Mouse (Mus musculus): ENCODE results near the gene Pdia3. TPM values are rescaled to one million over a fixed set of nuclear protein-coding genes. Genes with fewer than 3 reads are reported as not detected.
"Not testable (repeated sequence)": the region's sequence is repeated elsewhere in the genome, so short reads cannot be mapped to it uniquely, and the experiment has no call there.

Gene Pdia3
- polyA plus RNA-seq, 1 experiment from 2014 or later: 829 TPM

DNA sequence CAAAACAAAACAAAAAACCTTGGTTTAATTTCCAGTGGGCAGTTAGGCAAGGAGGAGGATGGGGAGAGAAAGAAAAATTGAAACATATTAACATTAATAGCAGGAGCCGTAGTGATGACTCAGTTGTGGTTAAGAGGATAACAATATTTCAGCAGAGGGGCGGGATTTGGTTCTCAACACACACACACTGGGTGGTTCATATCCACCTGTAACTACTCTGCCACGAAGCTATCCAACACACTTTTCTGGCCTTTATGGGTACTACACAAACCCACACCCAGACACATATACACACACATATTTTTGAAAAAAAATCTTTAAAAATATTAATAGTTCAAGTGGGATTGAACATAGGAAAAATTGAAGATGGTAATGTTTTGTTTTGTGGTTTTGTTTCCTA, 33.4 kb downstream of the Pdia3 start:
- Histone ChIP-seq H3K9me3 (no peaks in the 10 kb centered on the region), H3K36me3 (peaks cover 11% of the 10 kb centered on the region; the same call in 1 of the 2 replicates), H3K4me1 (peaks cover 34% of the 10 kb centered on the region), H3K27ac (no peak overlapping the region), H3K27me3 (ENCODE audit: insufficient read depth, poor library complexity, severe bottlenecking) (peaks cover 5% of the 10 kb centered on the region; the same call in 1 of the 2 replicates), H3K4me3 (no peak overlapping the region)
- 85% methylated on average over 3 of the region's 3 CpGs for WGBS
- peak; percentile 7 for DNase-seq (ENCODE audit: low spot score)

DNA sequence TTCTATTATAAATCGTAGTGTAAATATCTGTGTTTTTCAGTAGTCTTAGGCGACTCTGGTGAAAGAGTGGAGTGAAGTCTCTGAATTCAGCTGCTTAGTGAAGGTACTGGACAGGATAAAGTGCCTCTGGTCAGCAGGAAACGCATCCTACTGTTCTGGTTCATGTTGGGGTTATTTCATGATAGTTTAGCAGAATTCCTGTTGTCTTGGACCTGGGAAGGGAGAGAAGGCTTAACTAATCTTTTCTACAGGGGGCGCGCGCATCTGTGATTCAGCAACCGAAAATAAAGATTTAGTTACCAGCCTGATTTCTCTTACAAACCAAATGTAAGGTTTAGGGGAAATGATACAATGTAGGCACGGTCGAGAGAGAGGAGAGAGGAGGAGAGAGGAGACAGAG, 34.6 kb downstream of the Pdia3 start:
- Histone ChIP-seq H3K27ac (peak overlapping the region; percentile 99), H3K4me1 (peaks cover 34% of the 10 kb centered on the region)
- WGBS: 17% methylated on average over 9 of the region's 9 CpGs

DNA sequence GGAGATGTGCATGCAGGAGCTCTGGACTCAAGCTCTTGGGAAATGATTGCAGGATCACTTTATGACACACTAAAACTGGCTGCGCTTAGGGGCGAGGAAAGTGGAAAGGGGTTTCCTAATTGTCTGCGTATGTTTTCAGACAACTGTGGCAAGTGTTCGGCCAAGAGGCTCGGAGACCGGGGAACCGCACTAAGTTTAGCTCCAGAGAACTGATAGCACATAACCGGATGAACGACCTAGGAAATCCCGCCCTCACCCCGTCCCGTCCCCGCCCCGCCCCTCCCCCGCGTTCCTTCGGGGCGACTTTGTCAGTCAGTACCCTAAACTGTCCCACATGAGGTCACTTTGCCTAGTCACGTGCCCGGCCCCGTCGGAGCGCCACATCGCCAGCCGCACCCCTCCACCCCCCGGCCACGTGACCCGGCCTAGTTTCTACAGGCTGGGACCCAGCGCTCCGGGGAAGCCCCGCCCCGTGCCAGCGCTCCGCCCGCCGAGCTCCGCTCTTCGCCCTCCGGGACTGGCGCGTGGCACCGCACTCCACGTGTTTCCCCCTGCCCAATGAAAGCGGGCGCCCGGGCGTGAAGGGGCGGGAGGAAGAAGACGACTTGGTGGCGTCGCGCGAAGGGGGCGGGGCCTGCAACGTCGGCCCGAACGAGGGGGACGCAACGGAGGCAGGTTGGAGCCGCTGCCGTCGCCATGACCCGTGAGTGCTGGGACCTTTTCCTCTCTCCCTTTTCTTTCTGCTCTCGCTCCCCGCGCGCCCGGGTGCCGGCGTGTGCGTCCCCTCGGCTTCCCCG, 35.4 kb downstream of the Pdia3 start, which contains the start of gene Serf2:
TSS of gene Serf2 (plus strand) at position 457 of the 797 bp plus-strand sequence.
- H3K36me3 ChIP-seq: peaks cover 31% of the 10 kb centered on the region
- peak within 1 kb of the TSS; percentile 99 for H3K27ac ChIP-seq
- peaks cover 40% of the 10 kb centered on the region for H3K4me1 ChIP-seq
- peak; percentile 100 for DNase-seq (ENCODE audit: low spot score)
- peak within 1 kb of the TSS; percentile 98 for H3K4me3 ChIP-seq
- H3K9me3 ChIP-seq: no peaks in the 10 kb centered on the region
- H3K27me3 ChIP-seq (ENCODE audit: insufficient read depth, poor library complexity, severe bottlenecking): no peaks in the 10 kb centered on the region
- WGBS: under 1% methylated on average over 70 of the region's 74 CpGs

More for the DNA sequence above, 34.6 kb downstream of the Pdia3 start:
- no peaks in the 10 kb centered on the region for H3K27me3 ChIP-seq (ENCODE audit: insufficient read depth, poor library complexity, severe bottlenecking)
- peak overlapping the region; percentile 98 for H3K4me3 ChIP-seq
- peak; percentile 74 for DNase-seq (ENCODE audit: low spot score)
- H3K36me3 ChIP-seq: peaks cover 23% of the 10 kb centered on the region
- no peaks in the 10 kb centered on the region for H3K9me3 ChIP-seq

DNA sequence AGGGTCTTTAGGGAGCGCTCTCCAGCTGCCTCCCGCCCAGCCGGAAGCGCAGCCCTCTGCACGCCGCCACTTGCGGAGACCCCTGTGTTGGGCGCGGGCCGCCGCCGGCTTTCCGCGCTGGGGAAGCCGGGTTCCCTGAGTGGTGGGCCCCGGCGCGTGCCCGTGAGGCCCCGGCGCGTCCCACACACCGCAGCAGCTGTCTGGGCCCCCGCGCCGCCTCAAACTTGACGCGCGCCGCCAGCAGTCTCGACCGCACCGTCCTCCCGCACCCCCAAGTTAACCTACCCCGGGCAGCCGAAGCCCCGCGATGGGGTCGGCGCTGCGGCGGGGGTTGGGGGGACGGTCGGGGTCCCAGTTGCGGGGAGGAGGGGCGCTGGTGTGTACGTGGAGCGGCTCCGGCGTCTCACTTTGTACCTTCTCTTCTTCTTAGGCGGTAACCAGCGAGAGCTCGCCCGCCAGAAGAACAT, 36.0 kb downstream of the Pdia3 start:
- Histone ChIP-seq H3K4me3 (peak overlapping the region; percentile 98), H3K36me3 (peaks cover 34% of the 10 kb centered on the region), H3K4me1 (peaks cover 41% of the 10 kb centered on the region), H3K27ac (peak overlapping the region; percentile 99), H3K9me3 (no peaks in the 10 kb centered on the region), H3K27me3 (ENCODE audit: insufficient read depth, poor library complexity, severe bottlenecking) (no peaks in the 10 kb centered on the region)
- peak; percentile 84 for DNase-seq (ENCODE audit: low spot score)
- under 1% methylated on average over 54 of the region's 54 CpGs for WGBS

DNA sequence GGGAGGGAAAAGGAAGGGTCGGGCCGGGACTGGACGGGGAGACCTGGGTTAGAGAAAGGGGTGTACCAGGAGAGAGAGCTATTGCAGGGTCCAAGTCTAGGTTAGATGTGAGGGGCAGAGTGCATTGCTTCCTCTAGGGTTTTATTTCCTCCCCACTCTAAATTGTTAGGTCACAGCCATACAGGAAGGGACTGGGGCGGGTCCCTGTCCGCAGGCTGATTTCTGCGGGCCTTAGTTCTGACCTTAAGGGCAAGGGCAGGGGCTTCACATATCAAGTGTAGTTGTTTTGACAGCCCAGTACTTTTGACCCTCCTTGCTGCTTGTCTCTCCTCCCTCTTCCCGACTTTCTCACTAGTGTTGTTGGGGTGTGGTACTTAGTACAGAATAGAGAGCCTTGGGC, 36.5 kb downstream of the Pdia3 start:
- H3K36me3 ChIP-seq: peaks cover 34% of the 10 kb centered on the region
- H3K27ac ChIP-seq: peak overlapping the region; percentile 99
- WGBS: 0% methylated on average over 7 of the region's 7 CpGs
- H3K4me1 ChIP-seq: peaks cover 41% of the 10 kb centered on the region
- H3K27me3 ChIP-seq (ENCODE audit: insufficient read depth, poor library complexity, severe bottlenecking): no peaks in the 10 kb centered on the region
- no peaks in the 10 kb centered on the region for H3K9me3 ChIP-seq
- peak overlapping the region; percentile 98 for H3K4me3 ChIP-seq
- DNase-seq (ENCODE audit: low spot score): peak; percentile 77

DNA sequence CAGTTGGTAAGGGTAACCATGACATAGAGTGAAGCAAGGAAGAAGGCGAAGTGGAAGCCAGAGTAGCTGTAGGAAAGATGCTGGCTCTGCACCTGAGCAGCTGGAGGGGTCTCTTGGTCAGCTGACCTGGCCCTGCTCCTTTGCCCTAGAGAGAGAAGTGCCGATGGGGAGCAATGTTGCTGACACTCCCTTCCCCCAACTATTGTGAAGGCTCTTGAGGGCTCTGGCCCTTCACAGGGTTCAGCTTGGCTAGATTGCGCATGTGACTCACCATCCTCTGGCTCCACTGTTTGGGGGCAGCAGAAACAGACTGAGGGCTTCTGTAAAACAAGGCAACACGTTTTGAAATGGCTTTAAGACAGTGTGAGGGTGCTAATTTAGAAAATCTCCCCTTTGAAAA, 38.8 kb downstream of the Pdia3 start:
- Histone ChIP-seq H3K4me1 (peaks cover 50% of the 10 kb centered on the region), H3K9me3 (no peaks in the 10 kb centered on the region), H3K27me3 (ENCODE audit: insufficient read depth, poor library complexity, severe bottlenecking) (no peaks in the 10 kb centered on the region), H3K4me3 (0 out of 2 replicates have a peak overlapping the region, but pooled peaks have one; percentile 22), H3K27ac (peak overlapping the region; percentile 49; the same call in 1 of the 2 replicates), H3K36me3 (peaks cover 34% of the 10 kb centered on the region)
- DNase-seq (ENCODE audit: low spot score): no peak
- WGBS: 68% methylated on average over 4 of the region's 4 CpGs

DNA sequence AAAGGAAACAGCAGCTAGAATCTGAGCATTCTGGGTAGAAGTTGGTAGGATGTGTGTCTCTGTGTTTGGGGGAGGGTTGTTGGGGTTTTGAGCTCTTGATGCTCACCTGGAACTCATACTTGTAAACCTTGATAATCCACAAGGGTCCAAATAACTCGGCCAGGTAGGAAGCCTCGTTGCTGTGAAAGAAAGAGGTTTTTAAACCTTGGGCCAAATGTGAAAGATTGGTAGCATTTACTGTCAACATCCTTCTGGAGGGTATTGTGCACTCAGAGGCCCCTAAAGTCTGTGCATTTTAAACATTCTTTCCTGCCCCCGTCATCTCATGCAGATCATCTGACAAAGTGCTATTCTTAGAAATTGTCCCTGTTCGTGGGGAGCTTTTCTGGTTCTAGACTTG, 39.4 kb downstream of the Pdia3 start, which contains the start of gene Hypk:
TSS of gene Hypk (plus strand) at position 301 of the 400 bp plus-strand sequence.
- peak within 1 kb of the TSS; percentile 49 for H3K27ac ChIP-seq
- H3K9me3 ChIP-seq: no peaks in the 10 kb centered on the region
- H3K4me3 ChIP-seq: peak within 1 kb of the TSS; percentile 22; the same call in 1 of the 2 replicates
- H3K36me3 ChIP-seq: peaks cover 36% of the 10 kb centered on the region
- no peaks in the 10 kb centered on the region for H3K27me3 ChIP-seq (ENCODE audit: insufficient read depth, poor library complexity, severe bottlenecking)
- no peak for DNase-seq (ENCODE audit: low spot score)
- peaks cover 51% of the 10 kb centered on the region for H3K4me1 ChIP-seq
- 62% methylated on average over 4 of the region's 4 CpGs for WGBS

DNA sequence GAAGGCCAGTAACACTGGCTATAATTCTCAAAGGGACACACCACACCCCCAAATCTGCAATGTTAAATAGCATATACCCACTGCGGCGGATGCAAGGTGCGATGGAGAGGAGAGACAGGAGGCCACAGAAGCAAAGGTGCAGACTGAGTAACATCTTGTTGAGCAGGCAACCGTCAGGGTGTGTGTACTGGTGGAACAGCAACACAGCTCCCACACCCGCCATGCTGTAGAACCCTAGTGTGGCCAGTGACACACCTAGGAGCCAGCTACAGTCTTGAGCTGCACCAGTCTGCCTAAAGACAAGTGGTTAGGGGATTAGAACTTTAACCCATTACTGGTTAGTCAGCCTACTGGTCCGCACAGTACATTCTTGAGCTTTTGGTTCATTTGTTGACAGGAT, 40.3 kb downstream of the Pdia3 start:
- WGBS: 83% methylated on average over 6 of the region's 6 CpGs
- no peaks in the 10 kb centered on the region for H3K27me3 ChIP-seq (ENCODE audit: insufficient read depth, poor library complexity, severe bottlenecking)
- peaks cover 43% of the 10 kb centered on the region for H3K36me3 ChIP-seq
- H3K4me1 ChIP-seq: peaks cover 49% of the 10 kb centered on the region
- no peak for DNase-seq (ENCODE audit: low spot score)
- peak overlapping the region; percentile 6; the same call in 1 of the 2 replicates for H3K27ac ChIP-seq
- H3K9me3 ChIP-seq: no peaks in the 10 kb centered on the region
- H3K4me3 ChIP-seq: no peak overlapping the region

DNA sequence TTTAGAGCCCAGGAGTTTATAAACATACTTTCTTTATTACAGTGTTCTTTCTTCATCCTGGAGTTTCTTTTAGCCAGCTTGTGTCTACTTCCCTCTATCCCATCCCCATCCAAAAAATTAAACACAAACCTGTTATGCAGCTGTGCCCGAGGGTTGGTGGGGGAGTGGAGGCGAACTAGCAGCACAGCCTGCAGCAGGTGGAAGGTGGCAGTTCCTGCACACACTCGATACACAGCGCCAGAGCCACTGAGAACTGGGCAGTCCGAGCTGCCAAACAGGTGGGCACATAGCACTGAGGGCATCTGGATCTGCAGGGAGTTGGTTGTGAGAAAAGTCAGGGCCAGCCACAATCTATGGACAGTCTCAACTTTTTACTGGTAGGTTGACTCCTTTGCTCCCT, 42.0 kb downstream of the Pdia3 start:
- peaks cover 54% of the 10 kb centered on the region for H3K36me3 ChIP-seq
- no peak for DNase-seq (ENCODE audit: low spot score)
- no peaks in the 10 kb centered on the region for H3K9me3 ChIP-seq
- no peaks in the 10 kb centered on the region for H3K27me3 ChIP-seq (ENCODE audit: insufficient read depth, poor library complexity, severe bottlenecking)
- peaks cover 44% of the 10 kb centered on the region for H3K4me1 ChIP-seq
- no peak overlapping the region for H3K27ac ChIP-seq
- no peak overlapping the region for H3K4me3 ChIP-seq
- WGBS: 80% methylated on average over 5 of the region's 5 CpGs

DNA sequence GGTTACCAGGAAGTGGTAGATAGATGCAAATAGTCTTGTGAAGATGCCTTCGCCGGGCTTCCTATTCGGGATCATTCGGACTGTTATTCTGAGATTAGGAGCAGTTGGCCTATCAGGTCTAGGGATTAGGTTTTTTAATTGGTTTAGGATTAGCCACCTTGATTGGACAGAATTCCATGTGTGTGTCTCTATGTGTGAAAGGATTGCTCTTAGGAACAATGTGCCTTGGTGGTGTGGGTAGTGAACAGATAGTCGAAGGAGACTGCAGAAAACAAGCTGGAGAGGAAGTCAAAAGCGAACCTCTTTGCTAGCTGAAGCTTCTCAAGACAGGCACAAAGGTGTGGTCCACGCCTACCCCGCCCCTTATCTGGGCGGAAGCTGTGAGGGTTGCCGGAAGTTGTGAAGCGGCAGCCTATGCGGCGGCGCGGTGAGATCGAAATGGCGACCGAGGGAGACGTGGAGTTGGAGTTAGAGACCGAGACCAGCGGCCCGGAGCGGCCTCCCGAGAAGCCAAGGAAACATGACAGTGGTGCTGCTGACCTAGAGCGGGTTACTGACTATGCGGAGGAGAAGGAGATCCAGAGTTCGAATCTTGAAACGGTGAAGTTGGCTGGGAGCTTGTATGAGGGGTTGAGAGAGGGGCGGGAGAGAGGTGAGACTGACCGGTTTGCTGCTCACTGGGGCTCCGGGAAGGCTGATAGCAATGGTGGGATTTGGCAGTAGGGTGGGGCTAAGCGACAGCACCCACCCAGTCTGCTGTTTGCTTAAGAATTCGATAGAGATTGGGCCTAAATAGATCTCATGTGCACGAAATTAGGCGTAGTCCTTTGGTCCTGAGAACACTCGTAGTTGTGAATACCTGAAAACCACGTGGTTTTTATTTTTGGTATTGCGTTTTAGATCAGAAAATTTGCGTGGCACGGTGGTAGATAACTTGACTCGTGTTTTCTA, 43.4 kb downstream of the Pdia3 start, which contains the start of gene Serinc4:
TSS of gene Serinc4 (minus strand) at position 90 of the 951 bp plus-strand sequence.
- H3K4me3 ChIP-seq: peak within 1 kb of the TSS; percentile 79
- no peaks in the 10 kb centered on the region for H3K27me3 ChIP-seq (ENCODE audit: insufficient read depth, poor library complexity, severe bottlenecking)
- no peaks in the 10 kb centered on the region for H3K9me3 ChIP-seq
- peaks cover 34% of the 10 kb centered on the region for H3K4me1 ChIP-seq
- H3K36me3 ChIP-seq: peaks cover 48% of the 10 kb centered on the region
- WGBS: 3% methylated on average over 41 of the region's 41 CpGs
- DNase-seq (ENCODE audit: low spot score): peak; percentile 95
- H3K27ac ChIP-seq: peak within 1 kb of the TSS; percentile 93

DNA sequence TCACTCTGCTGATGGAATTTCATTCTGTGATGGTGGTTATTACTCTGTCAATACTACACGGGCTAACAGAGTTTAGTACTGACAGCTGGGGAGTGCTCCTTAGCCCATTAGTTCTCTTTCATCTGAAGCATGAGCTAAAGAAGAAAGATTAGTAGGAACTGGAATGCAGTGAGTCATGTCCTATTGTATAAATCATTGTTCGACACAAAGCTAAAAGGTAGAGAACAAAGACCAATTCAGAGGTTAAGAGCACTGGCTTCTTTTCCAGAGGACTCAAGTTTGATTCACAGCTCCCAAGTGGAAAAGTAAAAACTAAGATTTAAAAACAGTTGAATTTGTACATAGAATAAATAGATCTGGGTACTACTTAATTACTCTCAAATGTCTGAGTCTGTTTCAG, 46.5 kb downstream of the Pdia3 start:
- Histone ChIP-seq H3K27ac (no peak overlapping the region), H3K36me3 (peaks cover 25% of the 10 kb centered on the region), H3K27me3 (ENCODE audit: insufficient read depth, poor library complexity, severe bottlenecking) (no peaks in the 10 kb centered on the region), H3K4me3 (no peak overlapping the region), H3K9me3 (no peaks in the 10 kb centered on the region), H3K4me1 (peaks cover 14% of the 10 kb centered on the region; the same call in 1 of the 2 replicates)
- DNase-seq (ENCODE audit: low spot score): no peak
- 86% methylated on average over 2 of the region's 2 CpGs for WGBS

DNA sequence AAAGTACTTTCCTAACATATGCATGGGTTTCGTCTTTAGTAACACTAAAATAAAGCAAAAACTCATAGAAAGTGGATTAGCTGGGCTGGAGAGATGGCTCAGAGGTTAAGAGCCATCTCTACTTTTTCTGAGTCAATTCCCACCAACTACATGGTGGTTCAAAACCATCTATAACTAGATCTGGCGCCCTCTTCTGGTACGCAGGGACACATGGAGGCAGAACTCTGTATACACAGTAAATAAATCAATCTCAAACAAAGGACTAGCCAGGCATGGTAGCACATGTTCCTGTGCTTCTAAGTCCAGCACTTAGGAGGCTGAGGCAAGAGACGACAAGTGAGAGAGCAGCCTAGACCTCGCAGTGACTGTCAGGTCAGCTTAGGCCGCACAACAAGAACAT, 55.4 kb downstream of the Pdia3 start:
- DNase-seq (ENCODE audit: low spot score); H3K9me3 ChIP-seq; H3K4me3 ChIP-seq; H3K4me1 ChIP-seq; H3K27ac ChIP-seq; H3K27me3 ChIP-seq (ENCODE audit: insufficient read depth, poor library complexity, severe bottlenecking); H3K36me3 ChIP-seq: not testable (repeated sequence)
- WGBS: 84% methylated on average over 4 of the region's 6 CpGs
